Mouse (Mus musculus) embryonic facial prominence, embryonic 15.5 days (tissue): ENCODE measurements around the gene Txndc11. TPM values are rescaled to one million over a fixed set of nuclear protein-coding genes. Genes with fewer than 3 reads are reported as not detected.

ENCODE experiments used
- ATAC-seq: fragments of 200-750 bp; cut with Nextera tagmentation; 2 replicates; pipeline ENCODE4 v1.8.0; 2017; ENCODE audit warnings: low read depth, moderate TSS enrichment; ENCODE audit not compliant: insufficient number of reproducible peaks, low FRiP score, low TSS enrichment
- H3K27ac ChIP-seq: fragments of 300-500 bp; sonication (generic); replicated peaks from 2 replicates; pipeline ENCODE4 v1.5.1; 2015; ENCODE audit warnings: mild to moderate bottlenecking, inconsistent platforms
- H3K27me3 ChIP-seq: fragments of 300-500 bp; sonication (generic); 2 replicates; pipeline ENCODE4 v1.6.1; 2015; ENCODE audit warnings: inconsistent platforms
- H3K36me3 ChIP-seq: fragments of 300-500 bp; sonication (generic); 2 replicates; pipeline ENCODE4 v1.6.1; 2015; ENCODE audit warnings: mild to moderate bottlenecking, inconsistent platforms
- H3K4me1 ChIP-seq: fragments of 300-500 bp; sonication (generic); 2 replicates; pipeline ENCODE4 v1.6.1; 2015; ENCODE audit warnings: inconsistent platforms
- H3K4me2 ChIP-seq: fragments of 300-500 bp; sonication (generic); replicated peaks from 2 replicates; pipeline ENCODE4 v1.6.1; 2015; ENCODE audit warnings: mild to moderate bottlenecking, inconsistent platforms
- H3K4me3 ChIP-seq: fragments of 300-500 bp; sonication (generic); replicated peaks from 2 replicates; pipeline ENCODE4 v1.5.1; 2015; ENCODE audit warnings: mild to moderate bottlenecking, inconsistent platforms
- H3K9ac ChIP-seq: fragments of 300-500 bp; sonication (generic); 2 replicates; pipeline ENCODE4 v1.6.1; 2015; ENCODE audit warnings: inconsistent platforms
- H3K9me3 ChIP-seq: fragments of 300-500 bp; sonication (generic); replicated peaks from 2 replicates; pipeline ENCODE4 v1.6.1; 2016; ENCODE audit warnings: inconsistent platforms
- WGBS: fragments of 180-500 bp; shearing (Covaris S2); methylation state at CpG from one replicate; pipeline ENCODE4 v1.1.7; 2015; 5-methylcytosine and 5-hydroxymethylcytosine counted together
- microRNA-seq: library from miRNA; unstranded; fragments of <30 nt; microRNA quantifications from one replicate; pipeline ENCODE4, GENCODE M21; 2016; ENCODE audit warnings: borderline number of aligned reads
- polyA plus RNA-seq: library from polyadenylated mRNA; unstranded; fragments of >200 nt; fragmentation: Nextera tagmentation; extraction: Ambion mirVana; gene quantifications from 2 replicates; pipeline ENCODE4 v1.2.1, GENCODE M21; 2015

The Txndc11 gene
- polyA plus RNA-seq, 1 experiment from 2014 or later, result 39.2 TPM

DNA sequence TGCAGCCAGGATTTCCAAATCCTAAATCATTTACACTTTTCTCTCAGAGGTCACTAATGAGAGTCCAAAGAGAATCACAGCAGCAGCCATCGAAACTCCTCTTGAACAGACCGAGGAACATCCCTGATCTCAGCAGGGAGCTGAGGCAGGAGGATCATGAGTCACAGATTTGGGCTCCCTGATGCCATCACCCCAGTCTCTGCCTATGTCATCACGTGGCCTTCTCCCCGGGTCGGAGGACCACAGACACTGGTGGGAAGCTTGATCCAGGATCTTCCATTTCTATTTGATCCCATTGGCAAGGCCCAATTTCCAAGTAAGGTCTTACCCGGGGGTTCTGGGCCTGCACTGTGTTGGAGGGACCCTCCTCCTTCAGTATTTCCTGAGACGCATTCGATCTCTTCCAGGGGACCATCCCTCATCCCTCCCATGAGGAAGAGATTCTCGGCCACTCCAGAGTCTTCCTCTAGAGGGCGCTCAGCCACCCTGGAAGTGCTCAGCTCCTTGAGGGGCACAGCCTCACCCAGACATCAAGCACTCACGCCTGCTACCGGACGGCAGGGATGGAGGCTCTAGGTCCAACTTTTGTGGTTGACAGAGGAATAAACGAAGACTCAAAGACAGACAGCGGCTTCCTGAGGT is 98.5 kb downstream of the Txndc11 start:
- no peak overlapping the region for H3K27ac ChIP-seq
- no peaks in the 10 kb centered on the region for H3K36me3 ChIP-seq
- peak; percentile 60; the same call in 1 of the 2 replicates for ATAC-seq
- no peak overlapping the region for H3K4me2 ChIP-seq
- H3K4me3 ChIP-seq, result no peak overlapping the region
- no peak overlapping the region for H3K9ac ChIP-seq
- no peaks in the 10 kb centered on the region; the same call in 1 of the 2 replicates for H3K27me3 ChIP-seq
- no peaks in the 10 kb centered on the region for H3K9me3 ChIP-seq
- peaks cover 8% of the 10 kb centered on the region for H3K4me1 ChIP-seq
- 26% methylated on average over 15 of the region's 15 CpGs for WGBS

GRCm38 (mm10) chr16:11035273-11035672 is 99.2 kb downstream of the Txndc11 start:
- Histone ChIP-seq H3K4me2 (no peak overlapping the region), H3K4me1 (peaks cover 8% of the 10 kb centered on the region), H3K27me3 (no peaks in the 10 kb centered on the region; the same call in 1 of the 2 replicates), H3K36me3 (no peaks in the 10 kb centered on the region), H3K27ac (no peak overlapping the region), H3K4me3 (no peak overlapping the region), H3K9ac (no peak overlapping the region), H3K9me3 (no peaks in the 10 kb centered on the region)
- no peak for ATAC-seq
- 81% methylated on average over 9 of the region's 9 CpGs for WGBS

DNA sequence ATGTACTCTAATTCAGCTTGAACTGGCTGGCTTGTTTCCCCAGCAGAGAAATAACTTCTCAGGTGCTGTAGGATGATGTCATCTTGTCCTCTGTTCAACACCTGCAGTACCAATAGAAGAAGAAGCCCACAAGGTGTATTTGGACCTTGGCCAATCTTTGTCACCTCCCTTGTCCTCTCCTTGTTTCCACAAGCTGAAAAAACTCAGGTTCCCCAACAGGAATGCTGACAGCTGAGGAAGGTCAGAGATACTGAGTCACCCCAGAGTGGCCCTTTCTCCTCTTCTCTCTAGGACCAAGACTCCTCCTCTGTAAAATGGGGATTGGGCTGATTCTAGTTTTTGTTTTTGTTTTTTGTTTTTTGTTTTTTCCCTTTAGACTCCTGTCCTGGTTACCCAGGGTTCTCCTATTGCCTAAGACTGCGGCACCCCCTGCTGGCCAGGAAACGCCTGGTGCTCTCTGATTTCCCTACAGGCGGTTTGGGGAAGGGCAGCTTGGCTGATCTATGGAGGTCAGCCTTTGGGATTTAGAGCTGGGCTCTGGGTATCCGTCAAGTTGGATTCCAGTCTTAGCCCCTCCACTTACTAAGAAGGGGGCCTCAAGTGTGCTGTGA is 100.2 kb downstream of the Txndc11 start:
- Histone ChIP-seq H3K27me3 (no peaks in the 10 kb centered on the region; the same call in 1 of the 2 replicates), H3K9me3 (no peaks in the 10 kb centered on the region), H3K36me3 (no peaks in the 10 kb centered on the region), H3K9ac (no peak overlapping the region), H3K4me1 (peaks cover 8% of the 10 kb centered on the region), H3K4me2 (no peak overlapping the region), H3K4me3 (no peak overlapping the region), H3K27ac (0 out of 2 replicates have a peak overlapping the region, but pooled peaks have one; percentile 17)
- WGBS, result 2% methylated on average over 4 of the region's 4 CpGs
- ATAC-seq, result peak; percentile 9; the same call in 1 of the 2 replicates

DNA sequence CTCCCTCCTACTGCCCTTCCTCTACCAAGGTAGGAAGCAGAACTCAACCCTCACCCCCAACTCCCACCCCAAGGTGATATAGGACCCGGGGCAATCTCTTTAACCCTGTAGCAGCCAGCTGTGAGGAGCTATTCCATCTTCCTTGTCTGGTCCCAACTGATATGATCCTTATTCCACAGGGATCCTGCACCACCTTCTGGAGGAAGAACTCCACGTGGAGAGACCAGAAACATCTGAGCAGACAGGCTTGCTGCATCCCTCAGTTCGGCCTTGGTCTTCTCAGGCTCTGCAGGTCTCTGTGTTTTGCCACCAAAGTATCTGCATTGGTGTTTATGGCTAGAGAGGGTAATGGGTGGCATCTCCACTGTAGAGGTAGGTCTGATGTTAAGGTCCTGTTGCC is 103.1 kb downstream of the Txndc11 start:
- H3K4me2 ChIP-seq, result no peak overlapping the region
- no peak overlapping the region for H3K4me3 ChIP-seq
- no peak overlapping the region for H3K9ac ChIP-seq
- H3K36me3 ChIP-seq, result no peaks in the 10 kb centered on the region
- H3K27me3 ChIP-seq, result no peaks in the 10 kb centered on the region
- WGBS, result 49% methylated on average over 3 of the region's 3 CpGs
- peaks cover 8% of the 10 kb centered on the region for H3K4me1 ChIP-seq
- no peaks in the 10 kb centered on the region for H3K9me3 ChIP-seq
- no peak overlapping the region for H3K27ac ChIP-seq
- no peak for ATAC-seq

DNA sequence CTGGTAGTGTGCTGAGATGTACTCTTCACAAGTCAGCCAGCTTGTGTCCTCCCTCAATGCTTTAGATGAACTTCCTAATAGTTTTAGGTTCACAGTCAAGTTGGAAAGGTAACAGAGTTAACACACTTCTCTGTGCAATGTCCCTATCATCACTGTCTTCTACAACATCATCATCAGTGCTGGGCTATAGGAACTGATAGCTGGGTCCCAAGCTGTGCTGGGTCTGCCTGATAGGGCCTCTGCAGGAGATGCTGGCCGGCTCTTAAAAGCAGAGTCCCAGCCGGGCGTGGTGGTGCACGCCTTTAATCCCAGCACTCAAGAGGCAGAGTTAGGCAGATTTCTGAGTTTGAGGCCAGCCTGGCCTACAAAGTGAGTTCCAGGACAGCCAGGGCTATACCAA is 103.6 kb downstream of the Txndc11 start:
- 65% methylated on average over 4 of the region's 4 CpGs for whole genome bisulfite sequencing
- Histone ChIP-seq H3K9ac (no peak overlapping the region), H3K9me3 (no peaks in the 10 kb centered on the region), H3K36me3 (no peaks in the 10 kb centered on the region), H3K4me3 (no peak overlapping the region), H3K27me3 (no peaks in the 10 kb centered on the region), H3K27ac (no peak overlapping the region), H3K4me1 (peaks cover 3% of the 10 kb centered on the region), H3K4me2 (no peak overlapping the region)
- ATAC-seq, result no peak

DNA sequence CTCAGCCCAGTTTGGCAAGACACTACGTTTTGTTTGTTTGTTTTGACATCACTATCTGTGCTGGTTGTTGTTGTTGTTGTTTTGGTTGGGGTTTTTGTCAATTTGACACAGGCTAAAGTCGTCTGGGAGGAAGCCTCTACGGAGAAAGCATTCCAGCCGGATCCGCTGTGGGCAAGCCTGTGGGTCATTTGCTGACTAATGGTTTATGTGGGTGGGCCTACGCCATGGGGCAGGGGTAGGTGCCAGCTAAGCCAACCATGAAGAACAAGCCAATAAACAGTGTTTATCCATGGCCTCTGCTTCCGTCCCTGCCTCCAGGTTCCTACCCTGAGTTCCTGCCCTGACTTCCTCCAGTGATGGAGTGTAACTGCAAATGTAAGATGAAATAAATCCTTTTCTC is 106.2 kb downstream of the Txndc11 start:
- H3K27me3 ChIP-seq, result no peaks in the 10 kb centered on the region
- H3K36me3 ChIP-seq, result no peaks in the 10 kb centered on the region
- H3K4me1 ChIP-seq, result 0 out of 2 replicates have a peak, but pooled peaks cover 3% of the 10 kb centered on the region
- 75% methylated on average over 7 of the region's 7 CpGs for WGBS
- H3K9ac ChIP-seq, result no peak overlapping the region
- H3K9me3 ChIP-seq, result no peaks in the 10 kb centered on the region
- ATAC-seq, result no peak
- no peak overlapping the region for H3K4me2 ChIP-seq
- no peak overlapping the region for H3K27ac ChIP-seq
- no peak overlapping the region for H3K4me3 ChIP-seq

Small RNA genes within 50 kb of the gene (microRNA-seq; reads per million reads assigned to microRNA genes)
- 137 reads per million, percentile 58 among the genes with 10 or more reads in this experiment for gene Gm23935

Other genes starting within 250 kb of the Txndc11 start
- 43.4 and 44.4 TPM in 2 replicates for gene Snn, start 73.7 kb downstream of the Txndc11 start, polyA plus RNA-seq
- 107 and 110 TPM in 2 replicates for gene Litaf, start 68.5 kb downstream of the Txndc11 start, polyA plus RNA-seq
- gene Zc3h7a, start 41.7 kb upstream of the Txndc11 start, polyA plus RNA-seq, result 99.5 and 106 TPM in 2 replicates
- 153 and 159 TPM in 2 replicates for gene Rsl1d1, start 68.7 kb upstream of the Txndc11 start, polyA plus RNA-seq
- gene Gspt1, start 119.7 kb upstream of the Txndc11 start, polyA plus RNA-seq, result 77.0 and 77.7 TPM in 2 replicates
- not detected in 2 replicates for gene Tnfrsf17, start 179.2 kb upstream of the Txndc11 start, polyA plus RNA-seq
- 14.2 and 15.1 TPM in 2 replicates for gene Snx29, start 188.3 kb upstream of the Txndc11 start, polyA plus RNA-seq